Mouse (Mus musculus) c-Kit-positive CD71-positive TER-119-negative erythroid progenitor cells, embryonic 14.5 days (primary cell): ENCODE data around the gene B4galnt4.

ENCODE experiments used
- DNase-seq: peaks from one replicate; pipeline ENCODE4 v3.0.0-alpha.2; 2013; ENCODE audit warnings: low read depth

The B4galnt4 gene

GRCm38 (mm10) chr7:141041661-141042060 lies 19.2 kb upstream of the B4galnt4 start:
- DNase-seq = no peak

- DNase-seq = peak; percentile 72
Observed at GRCm38 (mm10) chr7:141042539-141042938, 18.4 kb upstream of the B4galnt4 start.

GRCm38 (mm10) chr7:141046931-141047580 lies 13.8 kb upstream of the B4galnt4 start:
- peak; percentile 75 for DNase-seq

GRCm38 (mm10) chr7:141047581-141048225 lies 13.2 kb upstream of the B4galnt4 start:
- no peak for DNase-seq

GRCm38 (mm10) chr7:141048226-141049218 lies 12.4 kb upstream of the B4galnt4 start:
- peak; percentile 90 for DNase-seq

- no peak for DNase-seq
Observed at GRCm38 (mm10) chr7:141049326-141049725, 11.6 kb upstream of the B4galnt4 start.

GRCm38 (mm10) chr7:141051060-141051685 lies 9.7 kb upstream of the B4galnt4 start:
- DNase-seq = no peak

GRCm38 (mm10) chr7:141052016-141052415 lies 8.9 kb upstream of the B4galnt4 start:
- no peak for DNase-seq

- no peak for DNase-seq
Observed at GRCm38 (mm10) chr7:141052421-141052820, 8.5 kb upstream of the B4galnt4 start.

GRCm38 (mm10) chr7:141055785-141056184 lies 5.1 kb upstream of the B4galnt4 start:
- DNase-seq = no peak

- no peak for DNase-seq
Observed at GRCm38 (mm10) chr7:141056976-141057375, 3.9 kb upstream of the B4galnt4 start.

GRCm38 (mm10) chr7:141057541-141057940 lies 3.4 kb upstream of the B4galnt4 start:
- DNase-seq = no peak

GRCm38 (mm10) chr7:141058601-141059341 lies 2.1 kb upstream of the B4galnt4 start:
- no peak for DNase-seq

GRCm38 (mm10) chr7:141059929-141060328 lies 975 bp upstream of the B4galnt4 start:
- no peak for DNase-seq

- no peak for DNase-seq
Observed at GRCm38 (mm10) chr7:141061269-141061692, 377 bp downstream of the B4galnt4 start.

GRCm38 (mm10) chr7:141062525-141062924 lies 1.6 kb downstream of the B4galnt4 start:
- no peak for DNase-seq

- DNase-seq = no peak
Observed at GRCm38 (mm10) chr7:141063353-141063752, 2.4 kb downstream of the B4galnt4 start.

- DNase-seq = no peak
Observed at GRCm38 (mm10) chr7:141064175-141064574, 3.3 kb downstream of the B4galnt4 start.

GRCm38 (mm10) chr7:141064576-141064975 lies 3.7 kb downstream of the B4galnt4 start:
- no peak for DNase-seq

- DNase-seq = no peak
Observed at GRCm38 (mm10) chr7:141068351-141068750, 7.4 kb downstream of the B4galnt4 start.
